Mouse (Mus musculus): ENCODE data around the gene Timp1. TPM values are rescaled to one million over a fixed set of nuclear protein-coding genes. Genes with fewer than 3 reads are reported as not detected.

Timp1 gene
- polyA plus RNA-seq, 1 experiment from 2014 or later, result 26.1 TPM

DNA sequence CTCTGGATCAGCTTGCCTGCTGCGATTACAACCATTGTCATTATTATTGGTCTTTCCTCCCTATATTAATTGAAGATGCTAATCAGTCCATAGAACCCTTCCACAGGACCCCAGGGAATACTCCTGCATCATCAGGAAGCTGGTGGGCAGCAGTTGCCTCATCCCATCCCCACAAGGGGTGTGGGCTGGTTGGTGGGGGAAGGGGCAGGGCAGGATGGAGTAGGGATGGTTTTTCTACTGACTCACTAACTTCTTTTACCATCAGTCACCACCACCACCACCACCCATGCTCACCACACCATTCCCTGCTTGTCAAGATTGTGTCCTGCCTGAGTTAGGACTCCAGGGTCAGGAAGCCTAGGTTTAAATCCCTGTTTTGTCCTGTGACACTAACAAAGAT, 763 bp upstream of the Timp1 start:
- H3K9me3 ChIP-seq, result no peaks in the 10 kb centered on the region
- no peak for ATAC-seq (ENCODE audit: insufficient number of reproducible peaks, insufficient read depth, low FRiP score, low TSS enrichment, low read depth)

DNA sequence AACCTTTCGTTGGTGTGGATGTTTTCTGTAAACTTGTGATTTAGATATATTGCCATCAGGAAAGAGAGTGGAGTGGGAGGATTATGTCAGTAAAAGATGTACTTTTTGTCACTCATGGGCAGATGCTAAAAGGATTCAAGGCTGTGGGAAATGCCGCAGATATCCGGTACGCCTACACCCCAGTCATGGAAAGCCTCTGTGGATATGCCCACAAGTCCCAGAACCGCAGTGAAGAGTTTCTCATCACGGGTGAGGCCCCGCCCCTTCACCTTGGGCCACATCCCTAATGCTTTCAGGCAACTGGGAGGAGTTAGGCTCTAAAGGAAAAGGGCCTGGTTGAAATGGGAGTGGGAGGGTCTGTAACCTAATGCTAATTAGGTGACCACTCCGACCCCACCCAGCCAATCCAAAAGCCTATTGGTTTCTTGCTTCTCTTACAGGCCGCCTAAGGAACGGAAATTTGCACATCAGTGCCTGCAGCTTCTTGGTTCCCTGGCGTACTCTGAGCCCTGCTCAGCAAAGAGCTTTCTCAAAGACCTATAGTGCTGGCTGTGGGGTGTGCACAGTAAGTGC, 3.0 kb downstream of the Timp1 start:
- WGBS, result 40% methylated on average over 11 of the region's 11 CpGs
- Histone ChIP-seq H3K27ac (no peak overlapping the region), H3K36me3 (no peaks in the 10 kb centered on the region), H3K9ac (no peak overlapping the region), H3K9me3 (no peaks in the 10 kb centered on the region), H3K4me3 (no peak overlapping the region), H3K4me2 (no peak overlapping the region), H3K4me1 (no peaks in the 10 kb centered on the region), H3K27me3 (no peaks in the 10 kb centered on the region)
- ATAC-seq (ENCODE audit: insufficient number of reproducible peaks, insufficient read depth, low FRiP score, low TSS enrichment, low read depth), result no peak; the same call in 1 of the 2 replicates

More for the DNA sequence above, 763 bp upstream of the Timp1 start:
- Histone ChIP-seq H3K4me1 (no peaks in the 10 kb centered on the region), H3K27me3 (no peaks in the 10 kb centered on the region), H3K27ac (no peak overlapping the region), H3K9ac (no peak overlapping the region), H3K4me3 (no peak overlapping the region), H3K36me3 (no peaks in the 10 kb centered on the region), H3K4me2 (no peak overlapping the region)
- 75% methylated on average over 1 of the region's 1 CpGs for WGBS

- 51% methylated on average over 3 of the region's 3 CpGs for WGBS
- H3K9ac ChIP-seq, result no peak overlapping the region
- no peak overlapping the region for H3K27ac ChIP-seq
- H3K36me3 ChIP-seq, result no peaks in the 10 kb centered on the region
- no peak for ATAC-seq (ENCODE audit: insufficient number of reproducible peaks, insufficient read depth, low FRiP score, low TSS enrichment, low read depth)
- H3K4me2 ChIP-seq, result no peak overlapping the region
- no peaks in the 10 kb centered on the region for H3K4me1 ChIP-seq
- H3K27me3 ChIP-seq, result no peaks in the 10 kb centered on the region
- no peak overlapping the region for H3K4me3 ChIP-seq
- H3K9me3 ChIP-seq, result no peaks in the 10 kb centered on the region
These were observed 5.3 kb downstream of the Timp1 start for GRCm38 (mm10) chrX:20875241-20875640.

- ATAC-seq (ENCODE audit: insufficient number of reproducible peaks, insufficient read depth, low FRiP score, low TSS enrichment, low read depth), result no peak
- Histone ChIP-seq H3K9ac (no peak overlapping the region), H3K27ac (no peak overlapping the region), H3K4me3 (no peak overlapping the region), H3K4me1 (no peaks in the 10 kb centered on the region), H3K4me2 (no peak overlapping the region), H3K36me3 (no peaks in the 10 kb centered on the region), H3K9me3 (no peaks in the 10 kb centered on the region), H3K27me3 (no peaks in the 10 kb centered on the region)
- WGBS, result 40% methylated on average over 3 of the region's 3 CpGs
These were observed 40.1 kb downstream of the Timp1 start for GRCm38 (mm10) chrX:20910074-20910473.

GRCm38 (mm10) chrX:20913726-20914125, 43.8 kb downstream of the Timp1 start:
- Histone ChIP-seq H3K27ac (no peak overlapping the region), H3K4me2 (no peak overlapping the region), H3K4me1 (no peaks in the 10 kb centered on the region), H3K27me3 (0 out of 2 replicates have a peak, but pooled peaks cover under 1% of the 10 kb centered on the region), H3K9me3 (no peaks in the 10 kb centered on the region), H3K4me3 (no peak overlapping the region), H3K9ac (no peak overlapping the region), H3K36me3 (no peaks in the 10 kb centered on the region)
- ATAC-seq (ENCODE audit: insufficient number of reproducible peaks, insufficient read depth, low FRiP score, low TSS enrichment, low read depth), result no peak
- WGBS, result 81% methylated on average over 6 of the region's 6 CpGs

DNA sequence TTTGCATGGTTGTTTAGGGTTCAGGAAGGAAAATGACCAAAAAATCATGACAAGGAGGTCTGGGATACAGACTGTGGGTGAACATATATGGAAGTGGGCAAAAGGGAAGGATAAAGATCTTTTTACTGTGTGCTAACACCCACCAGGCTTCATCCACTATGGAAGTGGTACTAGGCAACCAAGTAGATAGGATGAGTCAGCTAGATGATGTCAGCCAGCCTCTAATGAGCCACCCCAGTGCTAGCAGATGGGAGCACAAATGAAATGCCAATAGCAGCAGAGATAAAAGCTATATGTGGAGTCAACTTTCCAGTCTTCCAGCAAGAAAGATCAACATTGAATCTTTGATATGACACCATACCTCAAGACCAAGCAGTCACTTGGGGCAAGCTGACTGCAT, 45.1 kb downstream of the Timp1 start:
- Histone ChIP-seq H3K27ac (no peak overlapping the region), H3K9me3 (no peaks in the 10 kb centered on the region), H3K4me2 (no peak overlapping the region), H3K4me3 (no peak overlapping the region), H3K4me1 (no peaks in the 10 kb centered on the region; the same call in 1 of the 2 replicates), H3K27me3 (peaks cover 13% of the 10 kb centered on the region), H3K9ac (no peak overlapping the region), H3K36me3 (no peaks in the 10 kb centered on the region)
- ATAC-seq (ENCODE audit: insufficient number of reproducible peaks, insufficient read depth, low FRiP score, low TSS enrichment, low read depth), result no peak

GRCm38 (mm10) chrX:20920249-20920843, 50.4 kb downstream of the Timp1 start:
- H3K27me3 ChIP-seq, result peaks cover 18% of the 10 kb centered on the region
- peak overlapping the region; percentile 75 for H3K4me2 ChIP-seq
- 17% methylated on average over 40 of the region's 49 CpGs for WGBS
- H3K27ac ChIP-seq, result no peak overlapping the region
- peak overlapping the region; percentile 43 for H3K4me3 ChIP-seq
- no peaks in the 10 kb centered on the region for H3K9me3 ChIP-seq
- 0 out of 2 replicates have a peak, but pooled peaks have one; percentile 3 for ATAC-seq (ENCODE audit: insufficient number of reproducible peaks, insufficient read depth, low FRiP score, low TSS enrichment, low read depth)
- H3K36me3 ChIP-seq, result no peaks in the 10 kb centered on the region
- peaks cover 5% of the 10 kb centered on the region; the same call in 1 of the 2 replicates for H3K4me1 ChIP-seq
- H3K9ac ChIP-seq, result peak overlapping the region; percentile 36

GRCm38 (mm10) chrX:20920844-20921364, 50.9 kb downstream of the Timp1 start, which contains the start of gene Syn1:
TSS of gene Syn1 (minus strand) at chrX:20921004.
- peak; percentile 80; the same call in 1 of the 2 replicates for ATAC-seq (ENCODE audit: insufficient number of reproducible peaks, insufficient read depth, low FRiP score, low TSS enrichment, low read depth)
- peaks cover 5% of the 10 kb centered on the region; the same call in 1 of the 2 replicates for H3K4me1 ChIP-seq
- no peaks in the 10 kb centered on the region for H3K36me3 ChIP-seq
- WGBS, result 15% methylated on average over 41 of the region's 44 CpGs
- no peak within 1 kb of the TSS for H3K27ac ChIP-seq
- peak within 1 kb of the TSS; percentile 43 for H3K4me3 ChIP-seq
- H3K27me3 ChIP-seq, result peaks cover 18% of the 10 kb centered on the region
- H3K4me2 ChIP-seq, result peak within 1 kb of the TSS; percentile 75
- H3K9ac ChIP-seq, result peak within 1 kb of the TSS; percentile 36
- H3K9me3 ChIP-seq, result no peaks in the 10 kb centered on the region

DNA sequence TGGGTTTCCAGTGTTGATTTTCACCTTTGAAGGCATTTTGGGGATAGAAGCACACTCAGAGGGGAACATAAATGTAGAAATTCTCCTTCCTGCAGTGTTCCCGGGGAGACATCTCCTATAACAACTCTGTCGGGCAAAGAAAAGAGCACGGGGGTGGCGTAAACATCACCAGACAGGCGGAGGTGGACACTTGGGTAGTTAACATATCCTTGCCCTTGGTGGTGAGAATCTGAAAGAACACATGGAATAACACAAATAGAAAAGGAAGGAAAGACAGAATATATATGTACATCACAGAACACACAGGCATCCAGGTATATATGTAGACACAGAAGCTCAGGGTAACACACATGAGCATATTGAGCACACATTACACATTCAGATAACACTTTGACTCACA, 51.4 kb downstream of the Timp1 start:
- Histone ChIP-seq H3K4me2 (peak overlapping the region; percentile 75), H3K27me3 (peaks cover 18% of the 10 kb centered on the region), H3K27ac (no peak overlapping the region), H3K9me3 (no peaks in the 10 kb centered on the region), H3K4me3 (no peak overlapping the region), H3K4me1 (peaks cover 5% of the 10 kb centered on the region; the same call in 1 of the 2 replicates), H3K9ac (no peak overlapping the region), H3K36me3 (no peaks in the 10 kb centered on the region)
- no peak for ATAC-seq (ENCODE audit: insufficient number of reproducible peaks, insufficient read depth, low FRiP score, low TSS enrichment, low read depth)
- 44% methylated on average over 5 of the region's 5 CpGs for WGBS

- Histone ChIP-seq H3K9me3 (no peaks in the 10 kb centered on the region), H3K27ac (no peak overlapping the region), H3K27me3 (peaks cover 18% of the 10 kb centered on the region), H3K4me2 (no peak overlapping the region), H3K36me3 (peaks cover 14% of the 10 kb centered on the region; the same call in 1 of the 2 replicates), H3K9ac (no peak overlapping the region), H3K4me1 (peaks cover 5% of the 10 kb centered on the region; the same call in 1 of the 2 replicates), H3K4me3 (no peak overlapping the region)
- ATAC-seq (ENCODE audit: insufficient number of reproducible peaks, insufficient read depth, low FRiP score, low TSS enrichment, low read depth), result no peak
- WGBS, result 83% methylated on average over 1 of the region's 1 CpGs
These were observed 53.5 kb downstream of the Timp1 start for GRCm38 (mm10) chrX:20923506-20923905.
